Mouse (Mus musculus) kidney, embryonic 15.5 days (tissue): ENCODE measurements around the gene Bglap2. TPM values are rescaled to one million over a fixed set of nuclear protein-coding genes. Genes with fewer than 3 reads are reported as not detected.
A peak's percentile ranks its signal among the peaks of the same experiment; 100 is the strongest.

ENCODE experiments used
- ATAC-seq: fragments of 200-750 bp; cut with Nextera tagmentation; replicated peaks from 2 replicates; pipeline ENCODE4 v1.8.0; 2017; ENCODE audit warnings: moderate TSS enrichment; ENCODE audit not compliant: low FRiP score
- H3K27ac ChIP-seq: fragments of 300-500 bp; sonication (generic); 2 replicates; pipeline ENCODE4 v1.5.1; 2015; ENCODE audit warnings: mild to moderate bottlenecking, inconsistent platforms
- H3K27me3 ChIP-seq: fragments of 300-500 bp; sonication (generic); 2 replicates; pipeline ENCODE4 v1.6.1; 2015; ENCODE audit warnings: inconsistent platforms
- H3K36me3 ChIP-seq: fragments of 300-500 bp; sonication (generic); 2 replicates; pipeline ENCODE4 v1.6.1; 2015; ENCODE audit warnings: inconsistent platforms
- H3K4me1 ChIP-seq: fragments of 300-500 bp; sonication (generic); 2 replicates; pipeline ENCODE4 v1.6.1; 2015; ENCODE audit warnings: inconsistent platforms
- H3K4me2 ChIP-seq: fragments of 300-500 bp; sonication (generic); 2 replicates; pipeline ENCODE4 v1.6.1; 2015; ENCODE audit warnings: moderate library complexity, mild to moderate bottlenecking, inconsistent platforms
- H3K4me3 ChIP-seq: fragments of 300-500 bp; sonication (generic); replicated peaks from 2 replicates; pipeline ENCODE4 v1.5.1; 2015; ENCODE audit warnings: mild to moderate bottlenecking, inconsistent platforms
- H3K9ac ChIP-seq: fragments of 300-500 bp; sonication (generic); 2 replicates; pipeline ENCODE4 v1.6.1; 2015; ENCODE audit warnings: mild to moderate bottlenecking, inconsistent platforms
- H3K9me3 ChIP-seq: fragments of 300-500 bp; sonication (generic); replicated peaks from 2 replicates; pipeline ENCODE4 v1.6.1; 2016; ENCODE audit warnings: inconsistent platforms
- WGBS: fragments of 180-500 bp; shearing (Covaris S2); methylation state at CpG from one replicate; pipeline ENCODE4 v1.1.7; 2015; ENCODE audit warnings: mixed read lengths; 5-methylcytosine and 5-hydroxymethylcytosine counted together
- polyA plus RNA-seq: library from polyadenylated mRNA; unstranded; fragments of >200 nt; fragmentation: Nextera tagmentation; extraction: Ambion mirVana; gene quantifications from 2 replicates; pipeline ENCODE4 v1.2.1, GENCODE M21; 2015

Gene Bglap2
- polyA plus RNA-seq, 1 experiment from 2014 or later: not detected

DNA sequence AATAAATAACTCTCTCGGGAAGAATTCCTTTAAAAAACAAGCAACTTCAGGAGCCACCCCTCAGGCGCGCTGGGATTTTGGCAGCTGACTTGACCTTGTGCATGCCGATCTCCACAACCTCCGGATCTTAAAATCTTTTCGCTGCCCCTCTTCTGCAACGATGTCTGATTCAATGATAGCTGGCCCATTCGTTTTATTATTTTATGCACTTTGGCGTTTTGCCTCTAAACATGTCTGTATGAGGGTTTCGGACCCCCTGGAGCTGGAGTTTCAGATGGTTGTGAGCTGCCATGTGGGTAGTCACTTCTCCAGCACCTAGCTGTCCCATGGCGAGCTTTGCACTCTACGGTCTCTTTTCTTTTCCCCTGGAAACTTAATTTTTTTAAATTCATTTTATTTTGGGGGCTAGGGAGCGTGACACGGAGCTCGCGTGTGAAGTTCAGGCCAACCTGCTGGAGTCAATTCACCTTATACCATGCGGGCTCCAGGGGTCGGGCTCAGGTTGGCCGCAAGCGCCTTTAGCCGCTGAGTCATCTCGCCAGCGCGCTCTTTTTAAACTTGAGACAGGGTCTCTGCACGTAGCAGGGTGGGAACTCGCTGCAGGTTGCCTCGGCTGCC is 43.0 kb downstream of the Bglap2 start:
- WGBS: under 1% methylated on average over 27 of the region's 27 CpGs
- H3K4me2 ChIP-seq: peak overlapping the region; percentile 65
- H3K27ac ChIP-seq: peak overlapping the region; percentile 96
- peak; percentile 73 for ATAC-seq
- H3K4me3 ChIP-seq: peak overlapping the region; percentile 81
- peak overlapping the region; percentile 95 for H3K9ac ChIP-seq
- H3K4me1 ChIP-seq: peaks cover 42% of the 10 kb centered on the region
- no peaks in the 10 kb centered on the region for H3K27me3 ChIP-seq
- 0 out of 2 replicates have a peak, but pooled peaks cover 4% of the 10 kb centered on the region for H3K36me3 ChIP-seq
- H3K9me3 ChIP-seq: no peaks in the 10 kb centered on the region

DNA sequence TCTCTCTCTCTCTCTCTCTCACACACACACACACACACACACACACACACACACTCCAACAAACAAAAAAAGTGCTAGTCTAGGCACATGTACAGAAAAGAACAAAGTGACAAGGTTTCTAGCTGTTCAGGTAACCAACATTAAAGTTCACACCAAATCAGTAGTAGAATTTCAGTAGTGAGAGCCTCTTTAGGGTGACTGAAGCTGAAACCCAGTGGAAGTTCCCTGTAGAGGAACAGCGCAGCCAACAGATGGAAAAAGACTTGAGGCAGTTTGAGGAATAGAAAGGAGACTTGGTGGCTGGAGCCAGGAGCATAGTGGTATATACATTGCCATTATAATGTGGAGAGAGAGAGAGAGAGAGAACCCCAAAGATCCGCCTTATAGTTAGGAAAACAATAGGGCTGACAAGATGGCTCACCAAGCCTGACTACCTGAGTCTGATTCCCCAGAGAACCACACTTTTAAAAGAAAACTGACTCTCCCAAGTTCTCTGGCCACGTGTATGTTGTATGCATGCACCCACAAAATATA is 43.5 kb downstream of the Bglap2 start:
- Histone ChIP-seq H3K27ac (peak overlapping the region; percentile 96), H3K4me3 (peak overlapping the region; percentile 81), H3K36me3 (peaks cover 4% of the 10 kb centered on the region; the same call in 1 of the 2 replicates), H3K27me3 (no peaks in the 10 kb centered on the region), H3K9ac (peak overlapping the region; percentile 95), H3K4me2 (peak overlapping the region; percentile 65), H3K9me3 (no peaks in the 10 kb centered on the region), H3K4me1 (peaks cover 42% of the 10 kb centered on the region)
- 37% methylated on average over 3 of the region's 3 CpGs for WGBS
- no peak for ATAC-seq

DNA sequence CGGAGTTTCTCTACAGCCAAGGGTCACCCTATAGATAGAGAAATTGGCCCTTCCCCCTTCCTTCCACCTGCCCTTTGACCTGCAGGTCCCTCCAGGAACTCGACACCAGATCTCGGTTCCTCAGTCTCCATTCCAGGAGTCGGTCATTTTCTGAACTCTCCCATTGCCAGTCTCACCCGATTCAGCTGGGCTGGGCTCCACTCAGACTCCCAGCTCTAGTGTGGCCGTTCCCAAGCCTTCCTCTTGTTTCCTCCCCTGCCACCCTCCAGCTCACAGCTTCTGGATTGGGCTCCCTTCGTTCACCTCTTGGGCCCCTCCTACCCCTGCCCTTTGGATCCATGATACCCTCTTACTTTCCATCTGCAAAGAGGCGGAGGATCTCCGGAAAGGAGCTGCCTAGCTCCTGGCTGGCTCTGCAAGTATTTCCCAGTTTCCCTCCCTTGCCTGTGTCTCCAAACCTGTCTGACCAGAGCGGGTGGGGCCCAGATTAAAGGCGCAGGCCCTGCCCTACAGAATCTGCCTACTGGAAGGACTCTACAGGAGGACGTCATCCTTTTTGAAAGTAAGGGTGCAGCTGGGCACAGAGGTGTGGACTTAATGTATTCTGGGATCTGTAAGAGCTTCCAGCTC is 44.4 kb downstream of the Bglap2 start:
- H3K9ac ChIP-seq: 0 out of 2 replicates have a peak overlapping the region, but pooled peaks have one; percentile 14
- no peak for ATAC-seq
- H3K27me3 ChIP-seq: no peaks in the 10 kb centered on the region
- H3K27ac ChIP-seq: peak overlapping the region; percentile 96
- WGBS: 43% methylated on average over 12 of the region's 12 CpGs
- H3K4me3 ChIP-seq: peak overlapping the region; percentile 81
- peak overlapping the region; percentile 65 for H3K4me2 ChIP-seq
- H3K36me3 ChIP-seq: peaks cover 13% of the 10 kb centered on the region
- H3K9me3 ChIP-seq: no peaks in the 10 kb centered on the region
- H3K4me1 ChIP-seq: peaks cover 39% of the 10 kb centered on the region

DNA sequence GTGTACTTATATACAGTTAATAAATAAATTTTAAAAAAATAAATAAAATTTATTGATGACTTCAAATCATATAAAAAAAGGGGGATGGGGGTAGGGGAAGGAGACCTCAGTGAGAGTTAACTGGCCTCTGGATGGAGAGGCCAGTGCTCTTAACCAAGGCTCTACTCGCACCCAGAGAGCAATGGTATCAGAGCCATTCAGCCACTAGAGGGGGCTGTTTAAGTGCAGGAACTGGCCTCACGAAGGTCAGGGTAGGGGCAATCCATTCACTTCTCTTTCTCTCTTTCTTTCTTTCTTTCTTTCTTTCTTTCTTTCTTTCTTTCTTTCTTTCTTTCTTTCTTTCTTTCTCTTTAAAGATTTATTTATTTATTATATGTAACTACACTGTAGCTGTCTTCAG is 47.2 kb downstream of the Bglap2 start:
- Histone ChIP-seq H3K9me3 (no peaks in the 10 kb centered on the region), H3K9ac (no peak overlapping the region), H3K27me3 (no peaks in the 10 kb centered on the region), H3K4me3 (no peak overlapping the region), H3K27ac (no peak overlapping the region), H3K4me1 (peaks cover 23% of the 10 kb centered on the region), H3K36me3 (peaks cover 33% of the 10 kb centered on the region), H3K4me2 (no peak overlapping the region)
- ATAC-seq: no peak
- 33% methylated on average over 2 of the region's 2 CpGs for WGBS

DNA sequence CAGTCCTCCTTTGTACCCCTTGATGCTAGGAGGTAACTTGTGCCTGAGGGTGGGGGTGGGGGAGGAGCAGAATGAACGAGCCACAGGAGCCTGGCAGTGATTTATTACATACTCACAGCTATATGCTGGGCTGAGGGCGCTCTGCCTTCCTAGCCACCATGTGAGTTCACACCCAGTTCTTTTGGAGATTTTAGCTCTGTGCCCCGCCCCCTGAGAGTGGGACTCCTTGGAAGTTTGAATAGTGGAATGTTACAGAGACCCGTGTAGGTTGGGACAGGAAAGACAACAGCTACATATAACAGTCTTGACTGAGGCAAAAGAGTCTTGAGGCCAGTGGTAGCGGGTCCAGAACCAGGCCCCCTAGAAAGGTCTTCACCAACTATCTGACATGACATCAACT is 49.5 kb downstream of the Bglap2 start:
- peaks cover 34% of the 10 kb centered on the region for H3K36me3 ChIP-seq
- H3K4me1 ChIP-seq: peaks cover 21% of the 10 kb centered on the region
- no peak for ATAC-seq
- no peak overlapping the region for H3K9ac ChIP-seq
- no peak overlapping the region for H3K27ac ChIP-seq
- 52% methylated on average over 5 of the region's 5 CpGs for WGBS
- H3K4me2 ChIP-seq: no peak overlapping the region
- H3K9me3 ChIP-seq: no peaks in the 10 kb centered on the region
- no peak overlapping the region for H3K4me3 ChIP-seq
- H3K27me3 ChIP-seq: no peaks in the 10 kb centered on the region

Other genes with a start within 250 kb of the Bglap2 start
- gene Mef2d, start 236.3 kb downstream of the Bglap2 start, polyA plus RNA-seq: 18.5 and 21.5 TPM in 2 replicates
- 6.5 and 6.6 TPM in 2 replicates for gene Rhbg, start 124.0 kb downstream of the Bglap2 start, polyA plus RNA-seq
- 2.5 and 2.9 TPM in 2 replicates for gene Gm38392, start 91.5 kb downstream of the Bglap2 start, polyA plus RNA-seq
- gene Tsacc, start 81.7 kb downstream of the Bglap2 start, polyA plus RNA-seq: 12.9 and 15.6 TPM in 2 replicates
- gene Cct3, start 81.6 kb downstream of the Bglap2 start, polyA plus RNA-seq: 587 and 599 TPM in 2 replicates
- 226 and 234 TPM in 2 replicates for gene Glmp, start 53.7 kb downstream of the Bglap2 start, polyA plus RNA-seq
- 5.2 and 6.6 TPM in 2 replicates for gene Tmem79, start 42.6 kb downstream of the Bglap2 start, polyA plus RNA-seq
- 56.3 and 63.1 TPM in 2 replicates for gene Smg5, start 42.4 kb downstream of the Bglap2 start, polyA plus RNA-seq
- 11.9 and 14.5 TPM in 2 replicates for gene Paqr6, start 14.1 kb downstream of the Bglap2 start, polyA plus RNA-seq
- gene Bglap3, start 6.0 kb downstream of the Bglap2 start, polyA plus RNA-seq: 0.39 and 0.48 TPM in 2 replicates
- gene Bglap, start 5.8 kb upstream of the Bglap2 start, polyA plus RNA-seq: 5.6 TPM in 1 of 2 replicates, not detected in the other
- gene Pmf1, start 31.6 kb upstream of the Bglap2 start, polyA plus RNA-seq: 152 TPM in 2 replicates
- 17.5 and 17.6 TPM in 2 replicates for gene Slc25a44, start 46.4 kb upstream of the Bglap2 start, polyA plus RNA-seq
- gene Sema4a, start 82.5 kb upstream of the Bglap2 start, polyA plus RNA-seq: 14.0 and 14.7 TPM in 2 replicates
- 89.2 and 92.0 TPM in 2 replicates for gene Lmna, start 131.3 kb upstream of the Bglap2 start, polyA plus RNA-seq
- gene Mex3a, start 153.7 kb upstream of the Bglap2 start, polyA plus RNA-seq: 20.9 and 22.0 TPM in 2 replicates
- gene Rab25, start 169.6 kb upstream of the Bglap2 start, polyA plus RNA-seq: 15.1 and 17.4 TPM in 2 replicates
- gene Lamtor2, start 174.4 kb upstream of the Bglap2 start, polyA plus RNA-seq: 167 and 173 TPM in 2 replicates
- gene Ubqln4, start 175.1 kb upstream of the Bglap2 start, polyA plus RNA-seq: 54.0 and 57.9 TPM in 2 replicates
- gene Ssr2, start 197.2 kb upstream of the Bglap2 start, polyA plus RNA-seq: 300 and 318 TPM in 2 replicates
- 99.8 and 104 TPM in 2 replicates for gene Arhgef2, start 227.3 kb upstream of the Bglap2 start, polyA plus RNA-seq